Mouse (Mus musculus) spleen, postnatal 10 days (tissue): ENCODE measurements around the gene Suclg2.
A peak's percentile ranks its signal among the peaks of the same experiment; 100 is the strongest.

Experiments
- DNase-seq, 2 experiments: peaks; one replicate each; pipeline ENCODE4 v3.0.0; 2021 to 2022; ENCODE audit warnings: low spot score in 2 of 2

The Suclg2 gene

GRCm38 (mm10) chr6:95718031-95718968 is at the start of gene Suclg2:
Gene Suclg2 (minus strand): TSS chr6:95718800.
- peak; percentile 53 to 87 for DNase-seq

GRCm38 (mm10) chr6:95766566-95766965 is 48.0 kb upstream of the Suclg2 start:
- peak in 1 of 2 experiments; percentile 12 for DNase-seq

GRCm38 (mm10) chr6:95759558-95760172 is 41.1 kb upstream of the Suclg2 start:
- no peak for DNase-seq

GRCm38 (mm10) chr6:95742378-95742777 is 23.8 kb upstream of the Suclg2 start:
- no peak for DNase-seq

- DNase-seq, result no peak
These were observed 13.2 kb upstream of the Suclg2 start for GRCm38 (mm10) chr6:95731570-95732367.

- DNase-seq, result no peak
These were observed 10.8 kb upstream of the Suclg2 start for GRCm38 (mm10) chr6:95729399-95729798.

GRCm38 (mm10) chr6:95725281-95725680 is 6.7 kb upstream of the Suclg2 start:
- no peak for DNase-seq

GRCm38 (mm10) chr6:95723361-95723760 is 4.8 kb upstream of the Suclg2 start:
- no peak for DNase-seq

GRCm38 (mm10) chr6:95719791-95720190 is 1.2 kb upstream of the Suclg2 start:
- no peak for DNase-seq

- DNase-seq, result peak; percentile 10 to 17
These were observed 351 bp upstream of the Suclg2 start for GRCm38 (mm10) chr6:95718969-95719333.

GRCm38 (mm10) chr6:95717071-95717470 is 1.5 kb downstream of the Suclg2 start:
- no peak for DNase-seq

GRCm38 (mm10) chr6:95716476-95716875 is 2.1 kb downstream of the Suclg2 start:
- no peak for DNase-seq

GRCm38 (mm10) chr6:95713245-95713644 is 5.4 kb downstream of the Suclg2 start:
- DNase-seq, result no peak

GRCm38 (mm10) chr6:95712081-95712480 is 6.5 kb downstream of the Suclg2 start:
- DNase-seq, result no peak

GRCm38 (mm10) chr6:95711671-95712070 is 6.9 kb downstream of the Suclg2 start:
- no peak for DNase-seq

- no peak for DNase-seq
These were observed 7.7 kb downstream of the Suclg2 start for GRCm38 (mm10) chr6:95710886-95711285.

- DNase-seq, result no peak
These were observed 9.1 kb downstream of the Suclg2 start for GRCm38 (mm10) chr6:95709531-95709930.

GRCm38 (mm10) chr6:95709106-95709505 is 9.5 kb downstream of the Suclg2 start:
- DNase-seq, result no peak

GRCm38 (mm10) chr6:95704626-95705025 is 14.0 kb downstream of the Suclg2 start:
- DNase-seq, result no peak

GRCm38 (mm10) chr6:95702200-95702599 is 16.4 kb downstream of the Suclg2 start:
- DNase-seq, result no peak

GRCm38 (mm10) chr6:95701786-95702185 is 16.8 kb downstream of the Suclg2 start:
- DNase-seq, result no peak

GRCm38 (mm10) chr6:95700981-95701610 is 17.5 kb downstream of the Suclg2 start:
- DNase-seq, result no peak
